Mouse (Mus musculus) megakaryocyte-erythroid progenitor cell, adult 5-6 weeks (primary cell): ENCODE results near the gene Mrm1. TPM values are rescaled to one million over a fixed set of nuclear protein-coding genes. Genes with fewer than 3 reads are reported as not detected.
"Not testable (repeated sequence)": the region's sequence is repeated elsewhere in the genome, so short reads cannot be mapped to it uniquely, and the experiment has no call there.

Experiments used
- ATAC-seq: replicated peaks from 2 replicates; pipeline ENCODE4 v1.8.0; 2016; ENCODE audit warnings: mild to moderate bottlenecking, inconsistent platforms; ENCODE audit not compliant: severe bottlenecking, poor library complexity, low FRiP score, low TSS enrichment
- total RNA-seq, 2 experiments: library from RNA; stranded (forward) in 1 of 2; stranded (reverse) in 1 of 2; fragments of 200-1000, 215-1000 nt in 1 of 2; fragments of >200 nt in 1 of 2; fragmentation: Nextera tagmentation in 1 of 2; gene quantifications; 2 replicates each; pipeline ENCODE4 v1.2.3; 2014 to 2017

Gene Mrm1
- total RNA-seq (2014; fragmentation: Nextera tagmentation) (15.6 and 20.8 TPM in 2 replicates), total RNA-seq (2017) (7.3 and 10.7 TPM in 2 replicates)

GRCm38 (mm10) chr11:84818961-84819692, at the start of gene Mrm1:
Mrm1 (minus strand) TSS chr11:84819515.
- ATAC-seq, result peak; percentile 61

- ATAC-seq, result no peak
These were observed 49.5 kb upstream of the Mrm1 start for GRCm38 (mm10) chr11:84868786-84869259.

GRCm38 (mm10) chr11:84867586-84867985, 48.3 kb upstream of the Mrm1 start:
- ATAC-seq, result no peak

GRCm38 (mm10) chr11:84865268-84865667, 46.0 kb upstream of the Mrm1 start:
- ATAC-seq, result no peak

GRCm38 (mm10) chr11:84855285-84855684, 36.0 kb upstream of the Mrm1 start:
- no peak for ATAC-seq

GRCm38 (mm10) chr11:84847475-84848090, 28.3 kb upstream of the Mrm1 start:
- ATAC-seq, result no peak

GRCm38 (mm10) chr11:84846741-84847474, 27.6 kb upstream of the Mrm1 start:
- ATAC-seq, result no peak

GRCm38 (mm10) chr11:84839330-84839729, 20.0 kb upstream of the Mrm1 start:
- no peak for ATAC-seq

- not testable (repeated sequence) for ATAC-seq
These were observed 10.2 kb upstream of the Mrm1 start for GRCm38 (mm10) chr11:84829495-84829894.

- peak; percentile 82 for ATAC-seq
These were observed 9.4 kb upstream of the Mrm1 start, which contains the start of gene Dhrs11 for GRCm38 (mm10) chr11:84828516-84829399. Dhrs11 (minus strand) TSS chr11:84828994.

GRCm38 (mm10) chr11:84827901-84828503, 8.7 kb upstream of the Mrm1 start:
- no peak for ATAC-seq

GRCm38 (mm10) chr11:84827492-84827891, 8.2 kb upstream of the Mrm1 start:
- ATAC-seq, result no peak

GRCm38 (mm10) chr11:84826185-84826584, 6.9 kb upstream of the Mrm1 start:
- no peak for ATAC-seq

- ATAC-seq, result no peak
These were observed 6.0 kb upstream of the Mrm1 start for GRCm38 (mm10) chr11:84825261-84825807.

GRCm38 (mm10) chr11:84823484-84823897, 4.2 kb upstream of the Mrm1 start:
- peak; percentile 81 for ATAC-seq

- peak; percentile 9; the same call in 1 of the 2 replicates for ATAC-seq
These were observed 3.2 kb upstream of the Mrm1 start for GRCm38 (mm10) chr11:84822487-84822886.

- ATAC-seq, result no peak
These were observed 1.9 kb upstream of the Mrm1 start for GRCm38 (mm10) chr11:84821131-84821770.
